Mouse (Mus musculus) heart, postnatal 0 days (tissue): ENCODE data around the gene Bckdha.

ENCODE experiments used
- CTCF ChIP-seq: IDR thresholded peaks from 2 replicates; pipeline ENCODE4 v1.5.1; 2016; ENCODE audit warnings: antibody characterized with exemption, control low read depth, low read depth
- EP300 ChIP-seq: IDR thresholded peaks from 2 replicates; pipeline ENCODE4 v1.6.1; 2016; ENCODE audit warnings: antibody characterized with exemption, low read depth

DNA sequence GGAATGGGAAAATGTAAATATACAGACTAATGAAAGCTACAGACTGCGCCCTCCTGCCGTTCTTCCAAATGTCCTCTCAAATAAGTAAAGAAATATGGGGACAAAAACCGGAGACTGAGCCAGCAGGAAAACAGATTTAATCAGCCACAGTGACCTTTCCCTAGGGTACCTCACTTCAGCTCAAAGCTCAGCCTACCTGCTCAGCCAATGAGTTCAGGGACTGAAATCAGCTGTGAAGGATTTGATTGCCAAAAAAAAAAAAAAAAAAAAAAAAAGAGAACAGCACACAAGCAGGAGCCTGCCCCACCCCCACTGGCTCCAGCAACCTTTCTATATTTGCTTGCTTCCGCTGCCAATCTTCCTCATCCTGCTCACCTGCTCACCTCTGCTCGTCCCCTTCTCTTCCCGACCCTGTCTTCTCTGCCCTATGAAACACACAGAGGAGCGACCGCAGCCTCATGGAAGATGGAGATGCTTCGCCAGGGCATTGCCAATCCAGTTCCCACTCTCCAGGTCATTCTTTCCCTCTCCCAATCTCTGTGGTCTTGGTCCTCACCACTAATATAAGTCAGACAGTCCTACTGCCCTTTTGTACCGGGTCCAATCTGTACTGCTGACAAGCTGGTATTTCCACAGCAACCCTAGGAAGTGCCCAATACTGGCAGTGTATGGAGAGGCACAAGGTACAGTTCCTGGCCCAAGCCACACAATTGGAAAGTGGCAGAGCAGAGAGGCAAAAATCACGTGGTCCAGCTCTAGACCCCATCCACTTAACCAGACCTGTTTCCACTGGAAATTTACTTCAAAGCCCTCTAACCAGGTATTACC lies 3.0 kb downstream of the Bckdha start:
- no peak for TF ChIP-seq CTCF
- TF ChIP-seq EP300: no peak
